Mouse (Mus musculus) testis, adult 2 months (tissue): ENCODE measurements around the gene Ttf1. TPM values are rescaled to one million over a fixed set of nuclear protein-coding genes. Genes with fewer than 3 reads are reported as not detected.

Experiments used
- H3K27ac ChIP-seq: fragments of 200-500 bp; 2 replicates; pipeline ENCODE4 v1.5.1; 2012; ENCODE audit warnings: low read depth, low read length; ENCODE audit not compliant: control insufficient read depth, insufficient read depth
- H3K27me3 ChIP-seq: fragments of 200-500 bp; 2 replicates; pipeline ENCODE4 v1.6.1; 2012; ENCODE audit warnings: mild to moderate bottlenecking, low read length, moderate library complexity; ENCODE audit not compliant: control insufficient read depth, insufficient read depth
- H3K36me3 ChIP-seq: fragments of 200-500 bp; 2 replicates; pipeline ENCODE4 v1.6.1; 2012; ENCODE audit warnings: mild to moderate bottlenecking, low read length; ENCODE audit not compliant: control insufficient read depth, insufficient read depth
- H3K4me1 ChIP-seq: fragments of 200-500 bp; 2 replicates; pipeline ENCODE4 v1.6.1; 2012; ENCODE audit warnings: low read length; ENCODE audit not compliant: control insufficient read depth, insufficient read depth
- H3K4me3 ChIP-seq: fragments of 200-500 bp; 2 replicates; pipeline ENCODE4 v1.5.1; 2012; ENCODE audit warnings: low read depth, mild to moderate bottlenecking, low read length, moderate library complexity, mixed read lengths; ENCODE audit not compliant: control insufficient read depth
- CTCF ChIP-seq: fragments of 200-500 bp; IDR thresholded peaks from 2 replicates; pipeline ENCODE4 v1.5.1; 2012; ENCODE audit warnings: low read depth, mild to moderate bottlenecking, inconsistent platforms, low read length, moderate library complexity; ENCODE audit not compliant: control insufficient read depth, insufficient read depth, insufficient replicate concordance
- POLR2A ChIP-seq: fragments of 200-500 bp; IDR thresholded peaks from 2 replicates; pipeline ENCODE4 v1.6.1; 2012; ENCODE audit warnings: low read depth, mild to moderate bottlenecking, inconsistent platforms, low read length, moderate library complexity; ENCODE audit not compliant: control insufficient read depth
- polyA plus RNA-seq: library from polyadenylated mRNA; depleted of rRNA; stranded (reverse); fragments of >200 nt; gene quantifications from 2 replicates; pipeline ENCODE4 v1.2.3, GENCODE M21; 2012; rRNA removed

The Ttf1 gene
- 8.1 and 10.9 TPM in 2 replicates for polyA plus RNA-seq

- Histone ChIP-seq H3K27ac (peak within 1 kb of the TSS; percentile 92), H3K27me3 (no peaks in the 10 kb centered on the region), H3K4me1 (no peaks in the 10 kb centered on the region; the same call in none of the 2 replicates), H3K36me3 (no peaks in the 10 kb centered on the region), H3K4me3 (peak within 1 kb of the TSS; percentile 96)
- TF ChIP-seq CTCF (0 out of 2 replicates have a peak, but pooled peaks have one; percentile 5), POLR2A (peak; percentile 84)
Measured at GRCm38 (mm10) chr2:29060135-29060597, at the start of gene Ttf1. Gene Ttf1, plus strand, starts transcription at chr2:29060262.

DNA sequence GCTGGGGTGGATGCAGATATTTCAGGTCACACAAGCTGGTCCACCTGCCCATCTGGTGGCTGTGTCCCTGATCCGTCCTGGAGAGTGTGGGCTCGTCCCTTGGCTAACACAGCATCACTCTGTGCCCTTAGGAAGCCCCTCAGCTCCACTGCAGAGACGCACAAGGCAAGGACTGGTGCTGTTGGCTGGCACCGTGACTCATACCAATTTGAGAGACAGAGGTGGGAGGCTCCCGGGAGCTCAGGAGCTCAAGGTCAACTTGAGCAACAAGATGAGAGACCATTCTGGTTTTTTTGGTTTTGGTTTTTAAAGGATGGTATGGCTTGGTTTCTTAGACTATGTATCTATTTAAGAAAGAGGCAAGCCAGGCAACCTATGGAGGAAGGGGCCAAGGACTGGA is 47.5 kb upstream of the Ttf1 start:
- H3K4me3 ChIP-seq = no peak overlapping the region
- no peaks in the 10 kb centered on the region for H3K36me3 ChIP-seq
- no peaks in the 10 kb centered on the region for H3K27me3 ChIP-seq
- no peaks in the 10 kb centered on the region for H3K4me1 ChIP-seq
- no peak for TF ChIP-seq POLR2A
- no peak for TF ChIP-seq CTCF
- no peak overlapping the region for H3K27ac ChIP-seq

GRCm38 (mm10) chr2:29016599-29017587 is 43.2 kb upstream of the Ttf1 start:
- no peaks in the 10 kb centered on the region for H3K4me1 ChIP-seq
- no peaks in the 10 kb centered on the region for H3K36me3 ChIP-seq
- TF ChIP-seq CTCF = no peak
- TF ChIP-seq POLR2A = no peak
- no peak overlapping the region for H3K27ac ChIP-seq
- no peak overlapping the region for H3K4me3 ChIP-seq
- H3K27me3 ChIP-seq = no peaks in the 10 kb centered on the region

DNA sequence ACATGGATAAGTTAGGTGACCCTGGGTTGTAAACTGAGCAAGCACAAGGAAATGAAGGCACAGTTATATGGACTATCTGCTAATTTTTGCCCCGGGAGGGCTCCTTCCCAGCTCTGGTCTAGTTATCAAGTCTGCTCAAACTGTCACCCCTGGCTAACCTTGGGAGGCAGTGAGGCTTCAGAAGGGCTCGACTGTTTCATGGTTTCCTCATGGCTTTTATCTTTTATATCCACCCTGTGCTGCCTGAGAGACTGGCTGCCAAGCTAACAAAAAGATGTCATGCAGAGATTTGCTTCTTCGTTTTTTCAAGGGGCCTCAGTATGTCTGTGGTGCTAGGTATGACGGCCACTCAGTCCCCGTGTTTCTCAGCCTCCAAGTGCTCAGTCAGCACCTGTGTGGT is 41.4 kb upstream of the Ttf1 start:
- Histone ChIP-seq H3K4me1 (no peaks in the 10 kb centered on the region), H3K27ac (no peak overlapping the region), H3K36me3 (no peaks in the 10 kb centered on the region), H3K4me3 (no peak overlapping the region), H3K27me3 (no peaks in the 10 kb centered on the region)
- TF ChIP-seq CTCF = no peak
- TF ChIP-seq POLR2A = no peak

DNA sequence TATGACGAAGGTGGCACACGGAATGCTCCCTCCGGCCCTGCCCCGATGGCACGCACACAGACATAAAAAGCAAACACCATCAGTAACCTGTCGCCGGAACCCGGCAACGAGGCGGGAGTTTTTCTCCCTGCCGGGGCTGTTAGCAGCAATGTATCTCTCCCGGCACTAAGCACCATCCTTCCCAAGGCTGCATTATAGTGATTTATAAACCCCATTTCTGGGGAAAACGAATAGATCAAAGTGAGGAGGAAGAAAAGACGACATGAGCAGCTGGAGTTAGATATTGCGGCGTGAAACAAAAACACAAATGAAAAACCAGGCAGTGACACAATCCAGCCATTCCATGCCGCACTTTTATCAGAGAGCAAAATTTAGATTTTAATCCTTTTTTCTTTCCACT is 39.0 kb upstream of the Ttf1 start:
- Histone ChIP-seq H3K4me3 (no peak overlapping the region), H3K4me1 (no peaks in the 10 kb centered on the region), H3K36me3 (no peaks in the 10 kb centered on the region), H3K27ac (no peak overlapping the region), H3K27me3 (no peaks in the 10 kb centered on the region)
- no peak for TF ChIP-seq POLR2A
- no peak for TF ChIP-seq CTCF

GRCm38 (mm10) chr2:29023001-29023400 is 37.1 kb upstream of the Ttf1 start:
- no peaks in the 10 kb centered on the region for H3K4me1 ChIP-seq
- TF ChIP-seq CTCF (no peak), POLR2A (no peak)
- H3K27ac ChIP-seq = no peak overlapping the region
- no peak overlapping the region for H3K4me3 ChIP-seq
- no peaks in the 10 kb centered on the region for H3K36me3 ChIP-seq
- no peaks in the 10 kb centered on the region for H3K27me3 ChIP-seq

GRCm38 (mm10) chr2:29025284-29025683 is 34.8 kb upstream of the Ttf1 start:
- Histone ChIP-seq H3K36me3 (no peaks in the 10 kb centered on the region), H3K4me3 (no peak overlapping the region), H3K27ac (no peak overlapping the region), H3K4me1 (no peaks in the 10 kb centered on the region), H3K27me3 (no peaks in the 10 kb centered on the region)
- TF ChIP-seq CTCF (no peak), POLR2A (no peak)
